Mouse (Mus musculus) liver, embryonic 12.5 days (tissue): ENCODE results near the gene Adcy10. TPM values are rescaled to one million over a fixed set of nuclear protein-coding genes. Genes with fewer than 3 reads are reported as not detected.

ENCODE experiments used
- ATAC-seq: fragments of 200-750 bp; cut with Nextera tagmentation; 2 replicates; pipeline ENCODE4 v1.8.0; 2017; ENCODE audit warnings: moderate number of reproducible peaks, mild to moderate bottlenecking, moderate library complexity
- H3K27ac ChIP-seq: fragments of 300-500 bp; sonication (generic); 2 replicates; pipeline ENCODE4 v1.5.1; 2016; ENCODE audit warnings: mild to moderate bottlenecking
- H3K27me3 ChIP-seq: fragments of 300-500 bp; sonication (generic); replicated peaks from 2 replicates; pipeline ENCODE4 v1.6.1; 2016; ENCODE audit warnings: mild to moderate bottlenecking, moderate library complexity
- H3K36me3 ChIP-seq: fragments of 300-500 bp; sonication (generic); 2 replicates; pipeline ENCODE4 v1.6.1; 2016; ENCODE audit warnings: mild to moderate bottlenecking, moderate library complexity
- H3K4me1 ChIP-seq: fragments of 300-500 bp; sonication (generic); 2 replicates; pipeline ENCODE4 v1.6.1; 2016
- H3K4me2 ChIP-seq: fragments of 300-500 bp; sonication (generic); 2 replicates; pipeline ENCODE4 v1.6.1; 2016; ENCODE audit warnings: mild to moderate bottlenecking, moderate library complexity
- H3K4me3 ChIP-seq: fragments of 300-500 bp; sonication (generic); 2 replicates; pipeline ENCODE4 v1.5.1; 2016; ENCODE audit warnings: mild to moderate bottlenecking, moderate library complexity
- H3K9ac ChIP-seq: fragments of 300-500 bp; sonication (generic); 2 replicates; pipeline ENCODE4 v1.6.1; 2016; ENCODE audit warnings: mild to moderate bottlenecking, moderate library complexity
- H3K9me3 ChIP-seq: fragments of 300-500 bp; sonication (generic); replicated peaks from 2 replicates; pipeline ENCODE4 v1.6.1; 2016; ENCODE audit warnings: mild to moderate bottlenecking, moderate library complexity
- WGBS: fragments of 180-500 bp; shearing (Covaris S2); methylation state at CpG from one replicate; pipeline ENCODE4 v1.1.7; 2016; ENCODE audit not compliant: insufficient replicate concordance; 5-methylcytosine and 5-hydroxymethylcytosine counted together
- polyA plus RNA-seq: library from polyadenylated mRNA; unstranded; fragments of >200 nt; fragmentation: Nextera tagmentation; extraction: Ambion mirVana; gene quantifications from 2 replicates; pipeline ENCODE4 v1.2.1, GENCODE M21; 2016

The Adcy10 gene
- polyA plus RNA-seq, 1 experiment from 2014 or later: not detected

- Histone ChIP-seq H3K27me3 (no peaks in the 10 kb centered on the region), H3K4me1 (no peaks in the 10 kb centered on the region), H3K27ac (no peak overlapping the region), H3K36me3 (no peaks in the 10 kb centered on the region), H3K4me3 (no peak overlapping the region), H3K9me3 (no peaks in the 10 kb centered on the region), H3K4me2 (no peak overlapping the region), H3K9ac (no peak overlapping the region)
- ATAC-seq: no peak
- WGBS: 53% methylated on average over 5 of the region's 5 CpGs
Measured at GRCm38 (mm10) chr1:165537241-165537807, 52.3 kb downstream of the Adcy10 start.

GRCm38 (mm10) chr1:165556711-165557110 is 71.7 kb downstream of the Adcy10 start:
- H3K27me3 ChIP-seq: no peaks in the 10 kb centered on the region

GRCm38 (mm10) chr1:165559073-165559472 is 74.1 kb downstream of the Adcy10 start:
- H3K27ac ChIP-seq: no peak overlapping the region
- 73% methylated on average over 9 of the region's 9 CpGs for WGBS
- H3K9me3 ChIP-seq: no peaks in the 10 kb centered on the region
- no peaks in the 10 kb centered on the region for H3K27me3 ChIP-seq
- H3K36me3 ChIP-seq: no peaks in the 10 kb centered on the region
- H3K4me3 ChIP-seq: no peak overlapping the region
- no peak for ATAC-seq
- no peaks in the 10 kb centered on the region for H3K4me1 ChIP-seq
- no peak overlapping the region for H3K9ac ChIP-seq
- no peak overlapping the region for H3K4me2 ChIP-seq

More at GRCm38 (mm10) chr1:165556711-165557110, 71.7 kb downstream of the Adcy10 start:
- Histone ChIP-seq H3K9ac (no peak overlapping the region), H3K4me1 (no peaks in the 10 kb centered on the region), H3K9me3 (0 out of 2 replicates have a peak, but pooled peaks cover 4% of the 10 kb centered on the region), H3K4me3 (no peak overlapping the region), H3K4me2 (no peak overlapping the region), H3K36me3 (no peaks in the 10 kb centered on the region), H3K27ac (no peak overlapping the region)
- no peak for ATAC-seq
- WGBS: 43% methylated on average over 2 of the region's 2 CpGs

- no peaks in the 10 kb centered on the region for H3K36me3 ChIP-seq
- H3K9ac ChIP-seq: no peak overlapping the region
- no peak overlapping the region for H3K27ac ChIP-seq
- no peak overlapping the region for H3K4me3 ChIP-seq
- H3K4me1 ChIP-seq: no peaks in the 10 kb centered on the region
- WGBS: 81% methylated on average over 4 of the region's 4 CpGs
- H3K9me3 ChIP-seq: no peaks in the 10 kb centered on the region
- H3K27me3 ChIP-seq: no peaks in the 10 kb centered on the region
- ATAC-seq: no peak
- H3K4me2 ChIP-seq: no peak overlapping the region
Measured at GRCm38 (mm10) chr1:165565283-165565682, 80.3 kb downstream of the Adcy10 start.

- no peaks in the 10 kb centered on the region for H3K27me3 ChIP-seq
- H3K27ac ChIP-seq: no peak overlapping the region
- H3K4me2 ChIP-seq: no peak overlapping the region
- no peak overlapping the region for H3K9ac ChIP-seq
- WGBS: 67% methylated on average over 7 of the region's 7 CpGs
- H3K36me3 ChIP-seq: no peaks in the 10 kb centered on the region
- no peak for ATAC-seq
- H3K4me1 ChIP-seq: no peaks in the 10 kb centered on the region
- H3K4me3 ChIP-seq: no peak overlapping the region
- no peaks in the 10 kb centered on the region for H3K9me3 ChIP-seq
Measured at GRCm38 (mm10) chr1:165567466-165567865, 82.5 kb downstream of the Adcy10 start.

GRCm38 (mm10) chr1:165576005-165576404 is 91.0 kb downstream of the Adcy10 start:
- ATAC-seq: no peak
- Histone ChIP-seq H3K4me3 (no peak overlapping the region), H3K27me3 (no peaks in the 10 kb centered on the region), H3K27ac (no peak overlapping the region), H3K36me3 (no peaks in the 10 kb centered on the region), H3K4me1 (no peaks in the 10 kb centered on the region), H3K4me2 (no peak overlapping the region), H3K9ac (no peak overlapping the region), H3K9me3 (no peaks in the 10 kb centered on the region)
- WGBS: 65% methylated on average over 4 of the region's 4 CpGs

- no peak overlapping the region for H3K4me2 ChIP-seq
- no peak for ATAC-seq
- H3K27ac ChIP-seq: no peak overlapping the region
- no peaks in the 10 kb centered on the region for H3K27me3 ChIP-seq
- no peaks in the 10 kb centered on the region for H3K9me3 ChIP-seq
- H3K4me1 ChIP-seq: no peaks in the 10 kb centered on the region
- no peaks in the 10 kb centered on the region for H3K36me3 ChIP-seq
- no peak overlapping the region for H3K9ac ChIP-seq
- WGBS: 51% methylated on average over 9 of the region's 9 CpGs
- no peak overlapping the region for H3K4me3 ChIP-seq
Measured at GRCm38 (mm10) chr1:165576459-165577112, 91.6 kb downstream of the Adcy10 start.

GRCm38 (mm10) chr1:165579332-165579731 is 94.3 kb downstream of the Adcy10 start:
- WGBS: 36% methylated on average over 5 of the region's 5 CpGs
- no peaks in the 10 kb centered on the region for H3K27me3 ChIP-seq
- no peak overlapping the region for H3K9ac ChIP-seq
- H3K4me3 ChIP-seq: no peak overlapping the region
- ATAC-seq: no peak
- no peaks in the 10 kb centered on the region for H3K4me1 ChIP-seq
- H3K27ac ChIP-seq: no peak overlapping the region
- H3K4me2 ChIP-seq: no peak overlapping the region
- H3K36me3 ChIP-seq: no peaks in the 10 kb centered on the region
- no peaks in the 10 kb centered on the region for H3K9me3 ChIP-seq

GRCm38 (mm10) chr1:165581255-165581654 is 96.3 kb downstream of the Adcy10 start:
- 66% methylated on average over 3 of the region's 3 CpGs for WGBS
- Histone ChIP-seq H3K27ac (no peak overlapping the region), H3K27me3 (no peaks in the 10 kb centered on the region), H3K36me3 (no peaks in the 10 kb centered on the region), H3K9me3 (no peaks in the 10 kb centered on the region), H3K4me1 (no peaks in the 10 kb centered on the region), H3K4me3 (no peak overlapping the region), H3K9ac (no peak overlapping the region), H3K4me2 (no peak overlapping the region)
- no peak for ATAC-seq

GRCm38 (mm10) chr1:165583529-165584184 is 98.7 kb downstream of the Adcy10 start:
- no peaks in the 10 kb centered on the region for H3K27me3 ChIP-seq
- ATAC-seq: 0 out of 2 replicates have a peak, but pooled peaks have one; percentile 48
- 21% methylated on average over 12 of the region's 12 CpGs for WGBS

GRCm38 (mm10) chr1:165585389-165586104 is 100.6 kb downstream of the Adcy10 start:
- Histone ChIP-seq H3K4me2 (no peak overlapping the region), H3K36me3 (no peaks in the 10 kb centered on the region), H3K27me3 (no peaks in the 10 kb centered on the region), H3K9me3 (no peaks in the 10 kb centered on the region), H3K27ac (peak overlapping the region; percentile 51; the same call in 1 of the 2 replicates), H3K4me3 (no peak overlapping the region), H3K4me1 (peaks cover 10% of the 10 kb centered on the region), H3K9ac (no peak overlapping the region)
- no peak for ATAC-seq
- 58% methylated on average over 14 of the region's 14 CpGs for WGBS

More at GRCm38 (mm10) chr1:165583529-165584184, 98.7 kb downstream of the Adcy10 start:
- no peak overlapping the region for H3K9ac ChIP-seq
- no peaks in the 10 kb centered on the region for H3K9me3 ChIP-seq
- H3K4me2 ChIP-seq: no peak overlapping the region
- H3K36me3 ChIP-seq: no peaks in the 10 kb centered on the region
- no peak overlapping the region for H3K27ac ChIP-seq
- no peak overlapping the region for H3K4me3 ChIP-seq
- H3K4me1 ChIP-seq: peaks cover 6% of the 10 kb centered on the region

- peaks cover 18% of the 10 kb centered on the region for H3K4me1 ChIP-seq
- 0 out of 2 replicates have a peak, but pooled peaks cover under 1% of the 10 kb centered on the region for H3K36me3 ChIP-seq
- no peak overlapping the region for H3K9ac ChIP-seq
- H3K4me2 ChIP-seq: no peak overlapping the region
- no peak overlapping the region for H3K27ac ChIP-seq
- H3K4me3 ChIP-seq: no peak overlapping the region
- H3K9me3 ChIP-seq: no peaks in the 10 kb centered on the region
- WGBS: 67% methylated on average over 1 of the region's 1 CpGs
- H3K27me3 ChIP-seq: no peaks in the 10 kb centered on the region
- no peak for ATAC-seq
Measured at GRCm38 (mm10) chr1:165586366-165586765, 101.4 kb downstream of the Adcy10 start.
